25 mouse cellular contexts compared by ENCODE assay signal in the genomic region with DNA sequence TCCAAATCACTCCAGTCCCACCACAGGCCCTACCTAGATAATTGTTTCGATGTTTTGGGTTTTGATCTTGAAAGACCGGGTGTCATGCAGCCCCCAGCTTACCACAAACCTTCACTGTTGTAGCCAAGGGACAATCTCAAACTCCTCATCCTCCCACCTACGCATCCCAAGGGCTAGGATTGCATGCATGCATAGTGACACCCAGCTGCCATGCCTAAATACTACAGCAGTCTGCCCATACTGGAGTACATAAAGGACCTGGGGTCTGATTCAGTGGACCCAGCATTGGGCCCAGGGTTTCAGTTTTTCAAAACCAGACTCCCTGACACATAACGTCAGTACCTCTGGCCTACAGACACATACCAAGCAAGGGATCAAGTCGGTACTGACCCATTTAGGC.
"Had no signal": no experiment of that assay in that cellular context is flagged by ENCODE, and none has a peak within 500 bp of the region (broad histone marks: within the 10 kb centered on the region; RNA-seq: fewer than 3 reads in every experiment).

No protein-coding gene starts in this region.

- ATAC-seq: inflammation-experienced regulatory T-cells, adult 6 months; intestine, embryonic 15.5 days; intestine, postnatal 0 days had no signal

- H3K36me3 ChIP-seq: heart, embryonic 10.5 days; heart, embryonic 12.5 days; hindbrain, embryonic 10.5 days; hindbrain, embryonic 12.5 days; intestine, embryonic 15.5 days; limb, embryonic 10.5 days; limb, embryonic 12.5 days; liver, embryonic 13.5 days had no signal

- H3K4me1 ChIP-seq: heart, embryonic 10.5 days; heart, embryonic 12.5 days; hindbrain, embryonic 10.5 days; hindbrain, embryonic 12.5 days; intestine, embryonic 15.5 days; limb, embryonic 10.5 days; limb, embryonic 12.5 days; liver, embryonic 13.5 days had no signal

- DNase-seq: gastrocnemius, adult 2 months; gastrocnemius, postnatal 10 days; gastrocnemius, postnatal 25 days; heart, adult 18-20 months; heart, postnatal 10 days; heart, postnatal 4 days; kidney, adult 18-20 months; kidney, adult 8-10 months; kidney, postnatal 10 days; kidney, postnatal 25 days; kidney, postnatal 4 days; liver; liver, embryonic 13.5 days had no signal

- H3K9me3 ChIP-seq: heart, embryonic 10.5 days; hindbrain, embryonic 10.5 days; hindbrain, embryonic 12.5 days; intestine, embryonic 15.5 days; limb, embryonic 10.5 days had no signal

- H3K4me2 ChIP-seq: heart, embryonic 12.5 days; hindbrain, embryonic 12.5 days; hindbrain, embryonic 14.5 days; intestine, embryonic 15.5 days; limb, embryonic 12.5 days; liver, embryonic 11.5 days; liver, embryonic 13.5 days had no signal

- H3K4me3 ChIP-seq: gastrocnemius, adult 2 months; heart, embryonic 10.5 days; heart, embryonic 12.5 days; hindbrain, embryonic 10.5 days; hindbrain, embryonic 12.5 days; intestine, embryonic 15.5 days; left cerebral cortex, adult 2 months; limb, embryonic 10.5 days; limb, embryonic 12.5 days; liver, embryonic 13.5 days had no signal

- H3K27me3 ChIP-seq: heart, embryonic 12.5 days; hindbrain, embryonic 12.5 days; intestine, embryonic 15.5 days; limb, embryonic 12.5 days; liver, embryonic 13.5 days had no signal

- H3K9ac ChIP-seq: heart, embryonic 12.5 days; hindbrain, embryonic 12.5 days; hindbrain, embryonic 14.5 days; intestine, embryonic 15.5 days; limb, embryonic 12.5 days; liver, embryonic 13.5 days had no signal

- H3K27ac ChIP-seq: gastrocnemius, adult 2 months; heart, embryonic 10.5 days; hindbrain, embryonic 10.5 days; hindbrain, embryonic 12.5 days; hindbrain, embryonic 14.5 days; intestine, embryonic 15.5 days; left cerebral cortex, adult 2 months; limb, embryonic 10.5 days; limb, embryonic 12.5 days; liver, embryonic 13.5 days had no signal
